Mouse (Mus musculus) olfactory bulb, adult 2 months (tissue): ENCODE results near the gene Pgm1.

ENCODE experiments used
- CTCF ChIP-seq: fragments of 200-500 bp; IDR thresholded peaks from 2 replicates; pipeline ENCODE4 v1.5.1; 2012; ENCODE audit warnings: low read depth, mild to moderate bottlenecking, low read length, moderate library complexity; ENCODE audit not compliant: insufficient read depth
- POLR2A ChIP-seq: fragments of 200-500 bp; IDR thresholded peaks from 2 replicates; pipeline ENCODE4 v1.6.1; 2012; ENCODE audit warnings: mild to moderate bottlenecking, low read depth, low read length, moderate library complexity; ENCODE audit not compliant: insufficient read depth

- TF ChIP-seq POLR2A (no peak), CTCF (no peak)
Observed at GRCm38 (mm10) chr4:99981216-99981615, 52.0 kb downstream of the Pgm1 start.
